Mouse (Mus musculus): ENCODE measurements at regions not wholly inside any gene's neighbourhood (a gene's known extent, or its start where the extent isn't known, plus 50 kb on each side); places are given as distances from the start of the nearest gene placed in this dataset.

DNA sequence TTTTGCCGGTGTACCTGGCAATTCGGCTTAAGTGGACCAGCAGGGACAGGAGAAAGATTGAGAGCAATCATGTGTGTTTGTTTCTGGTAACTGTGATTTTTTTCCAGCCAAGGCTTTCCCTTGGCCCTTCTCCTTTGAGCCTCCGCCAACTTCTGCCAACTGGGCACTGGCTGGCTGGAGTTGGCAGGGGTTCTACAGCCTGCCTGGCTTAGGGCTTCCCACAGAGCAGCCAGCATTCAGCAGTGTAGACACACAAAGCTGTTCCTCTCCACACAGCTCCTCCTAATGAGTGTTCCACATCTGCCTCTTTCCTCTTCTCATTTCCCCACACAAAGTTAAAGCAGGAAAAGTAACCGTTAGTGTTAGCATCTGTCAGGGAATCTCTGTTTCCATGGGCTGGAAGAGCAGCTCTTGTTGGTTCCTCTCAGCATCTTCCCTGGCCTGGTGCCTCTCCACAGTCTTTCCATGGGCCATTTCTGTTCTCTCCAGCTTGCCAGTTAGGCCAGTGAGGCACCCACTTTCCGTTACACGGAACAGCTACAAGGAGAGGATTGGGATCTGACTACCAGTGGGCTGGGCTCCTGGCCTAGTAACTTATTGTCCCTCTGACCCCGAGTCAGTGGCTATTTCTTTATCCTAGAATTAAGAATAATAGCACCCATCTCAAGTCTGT lies 68.0 kb upstream of the Rbm24 start:
- DNase-seq: peak; percentile 67

DNA sequence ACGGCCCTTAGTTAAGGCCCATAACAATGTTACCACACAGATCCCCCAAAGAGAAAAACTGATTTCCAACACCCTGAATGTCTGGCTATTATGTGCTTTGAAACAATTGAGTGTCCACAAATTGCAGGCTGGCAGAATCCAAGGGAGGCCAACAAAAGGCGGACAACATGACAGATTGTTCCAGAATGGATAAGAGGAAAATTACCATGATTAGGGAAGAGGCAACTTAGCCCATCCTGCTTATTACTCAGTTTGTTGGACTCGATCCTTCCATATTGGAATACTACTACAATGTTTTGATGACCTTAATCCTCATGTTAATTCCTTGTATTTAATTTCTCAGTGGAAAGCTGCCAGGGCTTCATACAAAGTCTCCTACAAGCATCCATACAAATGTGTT lies 62.9 kb upstream of the Rbm24 start:
- DNase-seq: no peak

DNA sequence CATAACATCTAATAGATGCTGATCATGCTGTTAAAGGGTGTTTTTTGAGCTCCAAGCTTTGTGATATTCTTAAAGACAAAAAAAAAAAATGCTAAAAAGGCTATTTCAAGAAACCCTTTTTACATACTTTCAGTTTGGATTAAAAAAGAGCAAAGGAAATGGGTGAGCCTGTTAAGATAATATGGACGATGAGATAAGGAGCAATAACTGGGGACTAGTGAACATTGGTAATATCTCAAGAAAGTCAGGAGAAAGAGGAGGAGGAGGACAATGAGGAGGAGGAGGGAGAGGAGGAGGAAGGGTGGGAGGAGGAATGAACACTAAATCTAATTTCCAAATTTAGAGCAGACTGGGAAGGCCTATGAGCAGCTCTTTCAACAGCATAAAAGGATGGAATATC lies 62.3 kb upstream of the Rbm24 start:
- no peak for DNase-seq

DNA sequence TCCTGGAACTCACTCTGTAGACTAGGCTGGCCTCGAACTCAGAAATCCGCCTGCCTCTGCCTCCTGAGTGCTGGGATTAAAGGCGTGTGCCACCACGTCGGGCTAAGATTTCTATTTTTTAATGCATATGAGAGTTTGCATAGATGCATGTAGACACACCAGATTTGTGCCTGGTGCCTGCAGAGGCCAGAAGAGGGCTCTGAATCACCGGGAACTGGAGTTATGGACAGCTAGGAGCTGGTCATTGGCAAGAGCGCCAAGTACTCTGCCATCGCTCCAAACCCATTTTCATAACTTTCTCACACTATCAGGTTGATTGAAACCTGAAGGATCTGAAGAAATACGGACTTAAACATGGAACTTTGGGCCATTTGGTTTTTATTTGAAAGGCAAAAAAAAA lies 61.2 kb upstream of the Rbm24 start:
- no peak for DNase-seq

DNA sequence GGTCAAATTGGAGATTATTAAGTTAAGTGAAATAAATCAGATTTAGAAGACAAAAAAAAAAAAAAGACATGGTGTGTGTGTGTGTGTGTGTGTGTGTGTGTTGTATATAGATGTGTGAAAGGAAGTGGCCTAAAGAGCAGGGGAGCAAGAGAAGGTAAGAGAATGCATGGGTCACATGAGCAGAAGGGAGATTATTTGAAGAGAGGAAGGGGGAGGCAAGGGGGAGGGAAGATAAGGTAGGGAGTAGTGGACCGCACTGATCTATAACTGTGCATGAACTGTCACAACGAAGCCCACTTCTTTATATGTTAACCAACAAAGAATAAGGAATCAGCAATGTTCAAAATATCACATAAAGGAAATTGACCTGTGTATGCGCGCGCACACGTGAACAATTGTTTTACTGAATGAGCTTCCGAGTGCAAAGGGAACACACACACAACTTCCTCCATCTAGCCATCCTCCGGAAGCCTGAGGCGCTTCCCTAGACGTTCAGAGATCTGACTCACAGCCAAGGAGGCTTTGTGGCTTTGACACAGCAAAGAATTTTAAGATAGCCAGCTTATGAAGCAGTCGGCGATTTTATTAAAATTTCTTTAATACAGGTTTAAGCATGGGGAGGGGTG lies 57.6 kb upstream of the Rbm24 start:
- DNase-seq: no peak

DNA sequence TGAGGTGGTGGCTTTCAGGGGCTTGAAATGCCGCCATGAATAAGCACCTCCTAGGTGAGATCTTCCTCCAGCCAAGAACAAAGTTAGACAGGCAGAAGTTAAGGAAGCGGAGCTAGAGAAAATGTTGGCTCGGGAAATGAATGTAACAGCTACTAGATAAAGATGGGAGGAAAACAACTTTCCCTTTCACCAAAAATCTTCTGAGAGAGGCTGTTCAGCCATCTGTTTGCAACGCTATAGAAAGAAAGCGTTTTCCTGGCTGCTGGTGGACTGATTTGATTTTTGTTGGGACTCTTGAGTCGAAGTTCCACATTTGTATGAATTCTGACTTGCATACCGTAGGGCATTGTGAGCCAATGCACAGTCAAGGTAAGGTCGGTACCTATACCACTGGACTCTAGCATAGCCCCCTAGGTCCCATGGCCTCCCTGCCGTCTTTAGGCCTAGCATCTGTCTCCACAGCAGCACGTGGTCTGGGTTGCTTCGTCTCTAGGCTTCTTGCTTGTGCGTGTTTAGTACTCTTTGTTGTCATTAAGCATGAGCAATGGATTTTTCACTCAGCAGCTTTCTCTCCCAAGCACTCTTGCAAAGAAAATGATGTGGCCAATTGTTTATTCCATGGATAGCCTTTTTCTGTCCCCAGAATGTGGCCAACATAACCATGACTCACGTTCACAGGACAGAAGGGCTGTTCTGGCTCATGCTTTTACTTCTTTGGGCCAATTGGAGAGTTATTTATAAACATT lies 54.6 kb upstream of the Rbm24 start:
- DNase-seq: no peak

DNA sequence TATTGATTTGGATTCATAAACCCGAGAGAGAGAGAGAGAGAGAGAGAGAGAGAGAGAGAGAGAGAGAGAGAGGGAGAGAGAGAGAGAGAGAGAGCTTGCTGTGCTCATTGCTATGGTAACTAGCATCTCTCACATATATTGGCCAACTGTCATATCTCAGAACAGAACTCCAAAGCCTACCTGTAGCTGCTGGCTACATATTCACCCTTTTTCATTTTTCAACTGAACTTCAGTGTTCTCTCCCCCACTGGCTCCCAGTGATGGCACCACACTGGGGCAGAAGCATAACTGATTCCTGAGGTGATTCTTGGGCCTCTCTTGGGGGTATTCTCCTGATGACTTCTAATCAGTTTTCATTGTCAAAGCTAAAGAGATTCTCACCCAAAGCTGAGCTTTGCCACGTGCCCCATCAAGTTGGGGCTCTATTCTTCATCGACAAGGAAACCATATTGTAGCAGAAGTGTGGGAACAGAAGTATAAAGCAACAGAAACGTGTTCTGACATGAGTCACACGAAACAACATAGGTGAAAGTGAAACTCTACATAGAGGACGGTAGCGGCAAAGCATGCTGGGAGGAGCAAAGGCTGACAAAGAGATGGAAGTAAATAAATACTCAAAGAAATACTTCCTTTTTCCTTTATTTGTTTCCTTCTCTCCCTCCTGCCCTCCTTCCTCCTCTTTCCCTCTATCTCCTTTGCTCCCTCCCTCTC lies 53.9 kb upstream of the Rbm24 start:
- no peak for DNase-seq

DNA sequence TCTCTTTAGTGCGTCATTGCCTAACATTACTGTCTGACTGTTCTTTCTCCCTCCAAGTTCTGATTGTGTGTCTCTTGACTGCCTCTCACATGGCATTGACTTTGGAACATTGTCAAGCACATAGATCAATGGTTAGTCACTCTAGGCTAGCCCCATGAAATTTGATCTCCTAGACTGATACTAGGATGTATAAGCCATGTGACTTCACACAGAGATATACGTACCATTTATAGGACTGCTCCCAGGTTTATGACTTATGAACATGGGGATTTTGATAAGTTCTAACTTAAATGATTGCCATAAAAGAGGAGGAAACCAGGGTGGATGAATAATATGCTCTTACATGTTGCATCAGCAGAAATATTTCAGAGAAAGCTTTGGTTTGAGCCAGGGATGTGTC lies 52.9 kb upstream of the Rbm24 start:
- DNase-seq: no peak

Data from gastrocnemius, postnatal 10 days (tissue).